Mouse (Mus musculus): ENCODE results near the gene Trak1. TPM values are rescaled to one million over a fixed set of nuclear protein-coding genes. Genes with fewer than 3 reads are reported as not detected.

Gene Trak1
- polyA plus RNA-seq, 1 experiment from 2014 or later = 37.3 TPM

DNA sequence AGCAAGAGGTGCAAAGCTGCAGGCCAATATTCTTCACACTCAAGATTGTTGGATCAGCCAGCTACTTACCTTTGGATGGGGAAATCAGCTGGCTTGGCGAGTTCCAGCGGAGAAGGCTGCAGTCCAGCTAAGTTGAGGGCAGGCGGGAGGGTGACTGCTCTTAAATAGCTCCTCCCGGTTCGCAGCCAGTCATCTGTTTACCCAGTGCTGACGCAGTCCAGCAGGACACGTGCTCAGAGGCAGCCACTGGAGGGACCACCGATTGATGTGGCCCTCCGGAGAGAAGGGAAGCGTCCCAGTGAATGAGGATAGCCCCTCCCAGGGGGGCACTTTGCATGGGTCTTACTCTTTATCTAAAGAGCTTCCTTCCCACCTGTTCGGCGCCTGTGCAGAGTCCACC, 198.2 kb downstream of the Trak1 start, which contains the start of gene Cck:
Gene Cck (minus strand): TSS at position 166 of the 400 bp plus-strand sequence.
- 2% methylated on average over 12 of the region's 12 CpGs for WGBS
- Histone ChIP-seq H3K36me3 (no peaks in the 10 kb centered on the region), H3K9ac (peak within 1 kb of the TSS; percentile 5), H3K4me1 (replicated peaks) (peaks cover 18% of the 10 kb centered on the region), H3K4me3 (peak within 1 kb of the TSS; percentile 35), H3K27me3 (replicated peaks) (peaks cover 79% of the 10 kb centered on the region), H3K27ac (ENCODE audit: poor library complexity, severe bottlenecking) (no peak within 1 kb of the TSS), H3K9me3 (replicated peaks) (no peaks in the 10 kb centered on the region), H3K4me2 (peak within 1 kb of the TSS; percentile 70)
- ATAC-seq (ENCODE audit: insufficient number of reproducible peaks, low FRiP score) = peak; percentile 33

DNA sequence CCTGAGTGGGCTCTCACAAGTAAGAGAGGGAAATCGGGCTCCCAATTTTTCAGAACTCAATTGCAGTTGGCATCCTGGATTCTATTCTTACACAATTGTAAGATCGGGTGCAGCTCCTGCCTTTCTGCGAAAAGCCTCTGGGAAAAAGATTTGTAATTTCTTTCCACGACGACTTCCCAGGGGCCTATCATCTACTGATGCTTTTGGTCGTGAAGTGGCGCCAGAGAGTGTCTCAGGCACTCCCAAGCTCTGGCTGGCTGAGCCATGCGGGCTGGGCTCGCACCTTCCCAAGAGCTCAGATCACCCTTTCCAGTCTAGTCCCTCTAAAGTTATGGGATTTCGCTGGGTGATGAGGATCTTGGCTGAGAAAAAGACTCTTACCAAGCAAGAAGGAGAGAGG, 198.8 kb downstream of the Trak1 start:
- Histone ChIP-seq H3K4me1 (replicated peaks) (peaks cover 18% of the 10 kb centered on the region), H3K36me3 (no peaks in the 10 kb centered on the region), H3K4me2 (0 out of 2 replicates have a peak overlapping the region, but pooled peaks have one; percentile 52), H3K27me3 (replicated peaks) (peaks cover 77% of the 10 kb centered on the region), H3K27ac (ENCODE audit: poor library complexity, severe bottlenecking) (no peak overlapping the region), H3K9ac (no peak overlapping the region), H3K4me3 (no peak overlapping the region), H3K9me3 (replicated peaks) (no peaks in the 10 kb centered on the region)
- 29% methylated on average over 10 of the region's 10 CpGs for WGBS
- ATAC-seq (ENCODE audit: insufficient number of reproducible peaks, low FRiP score) = no peak

DNA sequence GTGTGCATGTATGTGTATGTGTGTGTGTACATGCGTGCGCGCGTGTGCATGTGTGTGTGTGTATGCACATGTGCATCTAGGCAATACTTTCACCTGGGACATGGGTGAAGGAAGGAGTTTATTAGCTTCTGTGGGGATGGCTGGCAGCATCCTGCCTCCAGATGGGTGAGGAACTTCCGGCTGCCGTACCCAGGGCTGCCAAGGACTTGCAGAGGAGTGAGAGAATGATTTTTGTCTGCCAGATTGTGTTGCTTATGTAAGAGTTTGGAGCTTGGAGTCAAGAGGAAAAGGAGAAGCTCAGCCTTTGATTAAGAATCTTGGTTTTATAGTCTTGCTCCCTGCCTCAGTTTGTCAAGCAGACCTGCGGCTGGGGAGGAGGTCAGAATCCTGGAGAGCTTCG, 208.0 kb downstream of the Trak1 start:
- Histone ChIP-seq H3K4me3 (no peak overlapping the region), H3K9me3 (replicated peaks) (no peaks in the 10 kb centered on the region), H3K9ac (no peak overlapping the region), H3K36me3 (no peaks in the 10 kb centered on the region), H3K27ac (ENCODE audit: poor library complexity, severe bottlenecking) (no peak overlapping the region), H3K4me1 (replicated peaks) (no peaks in the 10 kb centered on the region), H3K4me2 (no peak overlapping the region), H3K27me3 (replicated peaks) (peaks cover 21% of the 10 kb centered on the region; the same call in 1 of the 2 replicates)
- 83% methylated on average over 8 of the region's 8 CpGs for WGBS
- ATAC-seq (ENCODE audit: insufficient number of reproducible peaks, low FRiP score) = no peak

GRCm38 (mm10) chr9:121506478-121507180, 209.3 kb downstream of the Trak1 start:
- no peak for ATAC-seq (ENCODE audit: insufficient number of reproducible peaks, low FRiP score)
- Histone ChIP-seq H3K36me3 (no peaks in the 10 kb centered on the region), H3K4me3 (no peak overlapping the region), H3K9ac (no peak overlapping the region), H3K4me1 (replicated peaks) (no peaks in the 10 kb centered on the region), H3K9me3 (replicated peaks) (no peaks in the 10 kb centered on the region), H3K27me3 (replicated peaks) (peaks cover 18% of the 10 kb centered on the region; the same call in 1 of the 2 replicates), H3K27ac (ENCODE audit: poor library complexity, severe bottlenecking) (no peak overlapping the region), H3K4me2 (no peak overlapping the region)
- 61% methylated on average over 8 of the region's 8 CpGs for WGBS

- WGBS = 75% methylated on average over 4 of the region's 4 CpGs
- no peak for ATAC-seq (ENCODE audit: insufficient number of reproducible peaks, low FRiP score)
- H3K9me3 ChIP-seq (replicated peaks) = no peaks in the 10 kb centered on the region
Measured at GRCm38 (mm10) chr9:121511911-121512310, 214.6 kb downstream of the Trak1 start.

GRCm38 (mm10) chr9:121514462-121514861, 217.2 kb downstream of the Trak1 start:
- H3K4me2 ChIP-seq = no peak overlapping the region
- peaks cover 6% of the 10 kb centered on the region for H3K27me3 ChIP-seq (replicated peaks)
- H3K9ac ChIP-seq = no peak overlapping the region
- no peak overlapping the region for H3K4me3 ChIP-seq
- no peak overlapping the region for H3K27ac ChIP-seq (ENCODE audit: poor library complexity, severe bottlenecking)
- H3K4me1 ChIP-seq (replicated peaks) = no peaks in the 10 kb centered on the region
- 75% methylated on average over 5 of the region's 5 CpGs for WGBS
- H3K9me3 ChIP-seq (replicated peaks) = no peaks in the 10 kb centered on the region
- no peaks in the 10 kb centered on the region for H3K36me3 ChIP-seq
- ATAC-seq (ENCODE audit: insufficient number of reproducible peaks, low FRiP score) = no peak

More at GRCm38 (mm10) chr9:121511911-121512310, 214.6 kb downstream of the Trak1 start:
- Histone ChIP-seq H3K4me1 (replicated peaks) (no peaks in the 10 kb centered on the region), H3K4me2 (no peak overlapping the region), H3K27ac (ENCODE audit: poor library complexity, severe bottlenecking) (no peak overlapping the region), H3K27me3 (replicated peaks) (peaks cover 7% of the 10 kb centered on the region), H3K36me3 (no peaks in the 10 kb centered on the region), H3K9ac (no peak overlapping the region), H3K4me3 (no peak overlapping the region)

DNA sequence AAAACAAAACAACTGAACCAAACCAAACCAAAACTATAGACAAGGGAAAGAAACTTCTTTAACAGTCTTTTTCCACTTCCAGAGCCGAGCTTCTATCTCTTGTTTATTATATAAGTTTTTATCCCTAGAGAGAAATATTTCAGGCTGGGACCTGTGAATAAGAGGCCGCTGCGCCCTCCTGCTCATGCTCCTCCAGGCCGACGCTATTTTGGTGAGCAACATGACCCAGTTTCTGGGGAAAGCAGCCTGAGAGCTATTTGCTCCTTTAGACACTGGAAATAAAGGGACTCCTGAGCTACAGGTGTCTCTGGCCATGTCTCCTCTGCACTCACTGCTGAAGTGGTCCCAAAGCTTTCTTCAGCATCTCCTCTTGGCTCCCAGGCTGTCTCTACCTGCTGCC, 222.7 kb downstream of the Trak1 start:
- H3K9ac ChIP-seq = no peak overlapping the region
- H3K9me3 ChIP-seq (replicated peaks) = no peaks in the 10 kb centered on the region
- no peaks in the 10 kb centered on the region for H3K36me3 ChIP-seq
- H3K4me2 ChIP-seq = no peak overlapping the region
- no peak overlapping the region for H3K27ac ChIP-seq (ENCODE audit: poor library complexity, severe bottlenecking)
- no peak for ATAC-seq (ENCODE audit: insufficient number of reproducible peaks, low FRiP score)
- no peak overlapping the region for H3K4me3 ChIP-seq
- no peaks in the 10 kb centered on the region for H3K4me1 ChIP-seq (replicated peaks)
- 63% methylated on average over 5 of the region's 5 CpGs for WGBS
- peaks cover 6% of the 10 kb centered on the region for H3K27me3 ChIP-seq (replicated peaks)

Other genes starting within 250 kb of the Trak1 start
- gene Ulk4, start 20.3 kb upstream of the Trak1 start, polyA plus RNA-seq (2016; fragmentation: Nextera tagmentation; extraction: Ambion mirVana) = 97.4 and 111 TPM in 2 replicates
- 0.58 and 1.1 TPM in 2 replicates for gene Cck, start 198.2 kb downstream of the Trak1 start, polyA plus RNA-seq (2016; fragmentation: Nextera tagmentation; extraction: Ambion mirVana)

Measured in heart, embryonic 12.5 days (tissue).